Mouse (Mus musculus) adrenal gland, postnatal 36 days (tissue): ENCODE results near the gene Angptl7. TPM values are rescaled to one million over a fixed set of nuclear protein-coding genes. Genes with fewer than 3 reads are reported as not detected.

Source experiments
- DNase-seq, 2 experiments: peaks; one replicate each; pipeline ENCODE4 v3.0.0; 2021; ENCODE audit warnings: mixed read lengths in 1 of 2
- total RNA-seq, 2 experiments: library from RNA; stranded (reverse); gene quantifications; 2 replicates each; pipeline ENCODE4 v1.2.3; 2021

Angptl7 gene
- total RNA-seq, 2 experiments from 2014 or later: 0.46 to 1.3 TPM

- no peak for DNase-seq
These were observed 4.2 kb downstream of the Angptl7 start for GRCm38 (mm10) chr4:148495874-148496689.

- DNase-seq: no peak
These were observed 5.1 kb downstream of the Angptl7 start for GRCm38 (mm10) chr4:148495160-148495559.

GRCm38 (mm10) chr4:148491448-148491847 is 8.8 kb downstream of the Angptl7 start:
- peak in 1 of 2 experiments; percentile 31 for DNase-seq

- peak; percentile 48 for DNase-seq
These were observed 9.8 kb downstream of the Angptl7 start for GRCm38 (mm10) chr4:148490502-148490901.

GRCm38 (mm10) chr4:148487841-148488240 is 12.4 kb downstream of the Angptl7 start:
- no peak for DNase-seq

GRCm38 (mm10) chr4:148484511-148484910 is 15.7 kb downstream of the Angptl7 start:
- DNase-seq: no peak

GRCm38 (mm10) chr4:148481557-148482168 is 18.6 kb downstream of the Angptl7 start:
- DNase-seq: no peak

- no peak for DNase-seq
These were observed 20.0 kb downstream of the Angptl7 start for GRCm38 (mm10) chr4:148480245-148480644.

- no peak for DNase-seq
These were observed 26.8 kb downstream of the Angptl7 start for GRCm38 (mm10) chr4:148473496-148473895.

GRCm38 (mm10) chr4:148472436-148473174 is 27.7 kb downstream of the Angptl7 start:
- DNase-seq: no peak

GRCm38 (mm10) chr4:148471363-148471806 is 28.9 kb downstream of the Angptl7 start:
- DNase-seq: no peak

GRCm38 (mm10) chr4:148469487-148470252 is 30.6 kb downstream of the Angptl7 start:
- DNase-seq: no peak

GRCm38 (mm10) chr4:148468396-148468795 is 31.9 kb downstream of the Angptl7 start:
- DNase-seq: no peak

GRCm38 (mm10) chr4:148466511-148467079 is 33.7 kb downstream of the Angptl7 start:
- peak; percentile 55 to 73 for DNase-seq

GRCm38 (mm10) chr4:148464869-148465268 is 35.4 kb downstream of the Angptl7 start:
- DNase-seq: no peak

GRCm38 (mm10) chr4:148464301-148464700 is 36.0 kb downstream of the Angptl7 start:
- no peak for DNase-seq

GRCm38 (mm10) chr4:148463208-148463960 is 36.9 kb downstream of the Angptl7 start:
- peak; percentile 28 to 43 for DNase-seq

- no peak for DNase-seq
These were observed 37.5 kb downstream of the Angptl7 start for GRCm38 (mm10) chr4:148462717-148463116.

- DNase-seq: no peak
These were observed 38.5 kb downstream of the Angptl7 start for GRCm38 (mm10) chr4:148461772-148462171.

GRCm38 (mm10) chr4:148460656-148461284 is 39.5 kb downstream of the Angptl7 start:
- no peak for DNase-seq
